Mouse (Mus musculus) kidney, embryonic 16.5 days (tissue): Measurements from ENCODE around the gene Dmbt1. TPM values are rescaled to one million over a fixed set of nuclear protein-coding genes. Genes with fewer than 3 reads are reported as not detected.

Source experiments
- ATAC-seq: fragments of 200-750 bp; cut with Nextera tagmentation; 2 replicates; pipeline ENCODE4 v1.8.0; 2017; ENCODE audit warnings: moderate TSS enrichment; ENCODE audit not compliant: low FRiP score, low TSS enrichment
- H3K27ac ChIP-seq: fragments of 300-500 bp; sonication (generic); 2 replicates; pipeline ENCODE4 v1.5.1; 2014; ENCODE audit warnings: low read length
- H3K27me3 ChIP-seq: fragments of 300-500 bp; sonication (generic); 2 replicates; pipeline ENCODE4 v1.6.1; 2014; ENCODE audit warnings: low read length, control low read depth, mixed read lengths; ENCODE audit not compliant: insufficient read depth
- H3K36me3 ChIP-seq: fragments of 300-500 bp; sonication (generic); 2 replicates; pipeline ENCODE4 v1.6.1; 2014; ENCODE audit warnings: low read length, control low read depth, mixed read lengths; ENCODE audit not compliant: insufficient read depth
- H3K4me1 ChIP-seq: fragments of 300-500 bp; sonication (generic); 2 replicates; pipeline ENCODE4 v1.6.1; 2014; ENCODE audit warnings: low read length, control low read depth, mixed read lengths; ENCODE audit not compliant: insufficient read depth
- H3K4me2 ChIP-seq: fragments of 300-500 bp; sonication (generic); replicated peaks from 2 replicates; pipeline ENCODE4 v1.6.1; 2014; ENCODE audit warnings: low read depth, low read length
- H3K4me3 ChIP-seq: fragments of 300-500 bp; sonication (generic); 2 replicates; pipeline ENCODE4 v1.5.1; 2014; ENCODE audit warnings: mild to moderate bottlenecking, low read length
- H3K9ac ChIP-seq: fragments of 300-500 bp; sonication (generic); replicated peaks from 2 replicates; pipeline ENCODE4 v1.6.1; 2014; ENCODE audit warnings: low read length
- H3K9me3 ChIP-seq: fragments of 300-500 bp; sonication (generic); 2 replicates; pipeline ENCODE4 v1.6.1; 2016; ENCODE audit warnings: low read length, control low read depth
- WGBS: fragments of 180-500 bp; shearing (Covaris S2); extraction: QIAGEN DNeasy Blood & Tissue Kit; methylation state at CpG from one replicate; pipeline ENCODE4 v1.1.7; 2014; 5-methylcytosine and 5-hydroxymethylcytosine counted together
- polyA plus RNA-seq: library from polyadenylated mRNA; unstranded; fragments of >200 nt; fragmentation: Nextera tagmentation; extraction: Ambion mirVana; gene quantifications from 2 replicates; pipeline ENCODE4 v1.2.1, GENCODE M21; 2015

Gene Dmbt1
- polyA plus RNA-seq: not detected in 2 replicates

GRCm38 (mm10) chr7:131031755-131032154, at the start of gene Dmbt1:
Gene Dmbt1, plus strand, starts transcription at chr7:131032053.
- no peak for ATAC-seq
- Histone ChIP-seq H3K9ac (no peak within 1 kb of the TSS), H3K4me1 (no peaks in the 10 kb centered on the region), H3K36me3 (no peaks in the 10 kb centered on the region), H3K27me3 (no peaks in the 10 kb centered on the region), H3K9me3 (no peaks in the 10 kb centered on the region), H3K27ac (no peak within 1 kb of the TSS), H3K4me3 (no peak within 1 kb of the TSS), H3K4me2 (no peak within 1 kb of the TSS)
- 63% methylated on average over 5 of the region's 5 CpGs for WGBS

- Histone ChIP-seq H3K4me3 (no peak overlapping the region), H3K36me3 (no peaks in the 10 kb centered on the region), H3K27me3 (no peaks in the 10 kb centered on the region), H3K9me3 (no peaks in the 10 kb centered on the region), H3K4me1 (no peaks in the 10 kb centered on the region; the same call in 1 of the 2 replicates), H3K9ac (no peak overlapping the region), H3K27ac (no peak overlapping the region), H3K4me2 (no peak overlapping the region)
- 36% methylated on average over 4 of the region's 4 CpGs for WGBS
- peak; percentile 87 for ATAC-seq
These were observed 49.5 kb upstream of the Dmbt1 start for GRCm38 (mm10) chr7:130982371-130982770.

GRCm38 (mm10) chr7:130982881-130983280, 49.0 kb upstream of the Dmbt1 start:
- no peak overlapping the region for H3K4me3 ChIP-seq
- no peak overlapping the region for H3K27ac ChIP-seq
- no peak for ATAC-seq
- H3K9ac ChIP-seq: no peak overlapping the region
- H3K27me3 ChIP-seq: no peaks in the 10 kb centered on the region
- no peaks in the 10 kb centered on the region for H3K4me1 ChIP-seq
- H3K4me2 ChIP-seq: no peak overlapping the region
- no peaks in the 10 kb centered on the region for H3K36me3 ChIP-seq
- H3K9me3 ChIP-seq: no peaks in the 10 kb centered on the region
- 69% methylated on average over 3 of the region's 3 CpGs for WGBS

- H3K9me3 ChIP-seq: no peaks in the 10 kb centered on the region
- no peaks in the 10 kb centered on the region for H3K27me3 ChIP-seq
- no peak overlapping the region for H3K4me2 ChIP-seq
- no peak for ATAC-seq
- no peaks in the 10 kb centered on the region for H3K4me1 ChIP-seq
- H3K4me3 ChIP-seq: no peak overlapping the region
- H3K36me3 ChIP-seq: no peaks in the 10 kb centered on the region
- WGBS: 73% methylated on average over 7 of the region's 7 CpGs
- H3K27ac ChIP-seq: no peak overlapping the region
- H3K9ac ChIP-seq: no peak overlapping the region
These were observed 47.6 kb upstream of the Dmbt1 start for GRCm38 (mm10) chr7:130984294-130984693.

- ATAC-seq: no peak
- Histone ChIP-seq H3K4me3 (no peak overlapping the region), H3K9ac (no peak overlapping the region), H3K4me2 (no peak overlapping the region), H3K36me3 (no peaks in the 10 kb centered on the region), H3K27me3 (no peaks in the 10 kb centered on the region), H3K9me3 (no peaks in the 10 kb centered on the region), H3K4me1 (no peaks in the 10 kb centered on the region), H3K27ac (no peak overlapping the region)
- 71% methylated on average over 12 of the region's 12 CpGs for WGBS
These were observed 46.7 kb upstream of the Dmbt1 start for GRCm38 (mm10) chr7:130985193-130985592.

GRCm38 (mm10) chr7:130985716-130986115, 46.1 kb upstream of the Dmbt1 start:
- H3K4me2 ChIP-seq: no peak overlapping the region
- no peaks in the 10 kb centered on the region for H3K4me1 ChIP-seq
- no peaks in the 10 kb centered on the region for H3K27me3 ChIP-seq
- no peaks in the 10 kb centered on the region for H3K9me3 ChIP-seq
- no peak overlapping the region for H3K4me3 ChIP-seq
- H3K36me3 ChIP-seq: no peaks in the 10 kb centered on the region
- 56% methylated on average over 3 of the region's 3 CpGs for WGBS
- no peak overlapping the region for H3K9ac ChIP-seq
- H3K27ac ChIP-seq: no peak overlapping the region
- no peak for ATAC-seq

GRCm38 (mm10) chr7:130988146-130988545, 43.7 kb upstream of the Dmbt1 start:
- H3K27ac ChIP-seq: no peak overlapping the region
- no peak for ATAC-seq
- 74% methylated on average over 5 of the region's 5 CpGs for WGBS

GRCm38 (mm10) chr7:130989371-130989770, 42.5 kb upstream of the Dmbt1 start:
- no peak for ATAC-seq
- Histone ChIP-seq H3K4me3 (no peak overlapping the region), H3K4me1 (no peaks in the 10 kb centered on the region), H3K36me3 (no peaks in the 10 kb centered on the region), H3K27me3 (no peaks in the 10 kb centered on the region), H3K9me3 (no peaks in the 10 kb centered on the region), H3K27ac (no peak overlapping the region), H3K4me2 (no peak overlapping the region), H3K9ac (no peak overlapping the region)
- WGBS: 58% methylated on average over 3 of the region's 3 CpGs

More at GRCm38 (mm10) chr7:130988146-130988545, 43.7 kb upstream of the Dmbt1 start:
- H3K4me1 ChIP-seq: no peaks in the 10 kb centered on the region
- no peaks in the 10 kb centered on the region for H3K9me3 ChIP-seq
- no peak overlapping the region for H3K4me2 ChIP-seq
- H3K9ac ChIP-seq: no peak overlapping the region
- no peaks in the 10 kb centered on the region for H3K27me3 ChIP-seq
- H3K36me3 ChIP-seq: no peaks in the 10 kb centered on the region
- H3K4me3 ChIP-seq: no peak overlapping the region

- 81% methylated on average over 13 of the region's 13 CpGs for WGBS
- no peak for ATAC-seq
These were observed 40.6 kb upstream of the Dmbt1 start for GRCm38 (mm10) chr7:130991174-130991789.

GRCm38 (mm10) chr7:130993907-130994306, 37.9 kb upstream of the Dmbt1 start:
- Histone ChIP-seq H3K9me3 (no peaks in the 10 kb centered on the region), H3K36me3 (no peaks in the 10 kb centered on the region), H3K4me3 (no peak overlapping the region), H3K27me3 (no peaks in the 10 kb centered on the region), H3K4me2 (no peak overlapping the region), H3K4me1 (no peaks in the 10 kb centered on the region), H3K27ac (no peak overlapping the region), H3K9ac (no peak overlapping the region)
- ATAC-seq: no peak
- 50% methylated on average over 8 of the region's 8 CpGs for WGBS

More at GRCm38 (mm10) chr7:130991174-130991789, 40.6 kb upstream of the Dmbt1 start:
- H3K4me1 ChIP-seq: no peaks in the 10 kb centered on the region
- no peaks in the 10 kb centered on the region for H3K36me3 ChIP-seq
- H3K27ac ChIP-seq: no peak overlapping the region
- no peak overlapping the region for H3K9ac ChIP-seq
- no peaks in the 10 kb centered on the region for H3K27me3 ChIP-seq
- H3K4me3 ChIP-seq: no peak overlapping the region
- no peaks in the 10 kb centered on the region for H3K9me3 ChIP-seq
- H3K4me2 ChIP-seq: no peak overlapping the region
